Mouse (Mus musculus): Measurements from ENCODE around the gene Casp8ap2. TPM values are rescaled to one million over a fixed set of nuclear protein-coding genes. Genes with fewer than 3 reads are reported as not detected.
A peak's percentile ranks its signal among the peaks of the same experiment; 100 is the strongest.

Casp8ap2 gene
- polyA plus RNA-seq, 1 experiment: 11.1 TPM

DNA sequence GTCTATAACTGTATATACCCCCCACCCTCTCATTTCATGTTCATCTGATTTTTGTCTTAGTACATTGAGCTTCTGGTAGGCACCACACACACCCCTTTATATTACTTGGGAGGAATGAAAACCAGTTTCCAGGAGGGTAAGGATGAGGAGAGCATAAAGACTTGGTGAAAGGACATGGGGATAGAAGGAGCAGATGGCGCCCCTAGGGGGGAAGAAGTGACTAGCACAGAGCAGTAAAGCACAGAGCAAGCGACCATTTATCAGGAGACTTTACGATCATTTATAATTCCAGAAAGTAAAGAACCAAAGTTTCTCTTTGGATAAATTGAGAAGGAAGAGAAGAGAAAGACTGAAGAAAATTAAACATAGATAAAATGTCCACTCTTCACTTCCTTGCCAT, 65.6 kb downstream of the Casp8ap2 start:
- Histone ChIP-seq H3K27ac (ENCODE audit: control insufficient read depth, insufficient read depth, low read depth, low read length, poor library complexity) (no peak overlapping the region), H3K4me1 (ENCODE audit: control insufficient read depth, insufficient read depth, low read length) (peaks cover 1% of the 10 kb centered on the region; the same call in 1 of the 2 replicates), H3K4me3 (replicated peaks; ENCODE audit: control insufficient read depth, low read depth, low read length) (no peak overlapping the region)
- WGBS: 79% methylated on average over 3 of the region's 3 CpGs
- TF ChIP-seq CTCF (IDR thresholded peaks at IDR 0.05; ENCODE audit: control insufficient read depth, insufficient read depth, low read length) (0 out of 2 replicates have a peak, but pooled peaks have one; percentile 21), POLR2A (IDR thresholded peaks at IDR 0.05; ENCODE audit: borderline replicate concordance, control insufficient read depth, low read depth, low read length) (no peak)

DNA sequence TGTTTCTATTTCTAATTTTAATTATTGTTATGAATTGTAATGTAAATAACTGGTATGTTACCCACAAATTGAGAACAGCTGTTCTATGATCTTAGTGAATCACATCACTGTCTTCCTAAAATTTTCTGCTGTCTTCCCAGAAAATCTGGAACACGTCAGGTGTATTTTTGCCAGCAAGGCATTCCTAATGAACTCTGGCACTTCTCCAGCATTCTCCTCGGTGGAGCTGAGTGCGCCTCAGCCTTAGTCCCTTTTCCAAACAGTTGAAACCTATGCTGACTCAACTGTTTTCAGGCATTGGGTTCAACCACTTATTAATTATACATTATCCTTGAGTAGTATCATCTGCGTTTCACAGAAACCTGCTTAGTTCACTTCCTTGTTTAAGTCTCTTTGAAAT, 67.2 kb downstream of the Casp8ap2 start:
- peaks cover 1% of the 10 kb centered on the region; the same call in 1 of the 2 replicates for H3K4me1 ChIP-seq (ENCODE audit: control insufficient read depth, insufficient read depth, low read length)
- TF ChIP-seq POLR2A (IDR thresholded peaks at IDR 0.05; ENCODE audit: borderline replicate concordance, control insufficient read depth, low read depth, low read length) (no peak), CTCF (IDR thresholded peaks at IDR 0.05; ENCODE audit: control insufficient read depth, insufficient read depth, low read length) (no peak)
- H3K27ac ChIP-seq (ENCODE audit: control insufficient read depth, insufficient read depth, low read depth, low read length, poor library complexity): no peak overlapping the region
- no peak overlapping the region for H3K4me3 ChIP-seq (replicated peaks; ENCODE audit: control insufficient read depth, low read depth, low read length)
- 83% methylated on average over 4 of the region's 4 CpGs for WGBS

DNA sequence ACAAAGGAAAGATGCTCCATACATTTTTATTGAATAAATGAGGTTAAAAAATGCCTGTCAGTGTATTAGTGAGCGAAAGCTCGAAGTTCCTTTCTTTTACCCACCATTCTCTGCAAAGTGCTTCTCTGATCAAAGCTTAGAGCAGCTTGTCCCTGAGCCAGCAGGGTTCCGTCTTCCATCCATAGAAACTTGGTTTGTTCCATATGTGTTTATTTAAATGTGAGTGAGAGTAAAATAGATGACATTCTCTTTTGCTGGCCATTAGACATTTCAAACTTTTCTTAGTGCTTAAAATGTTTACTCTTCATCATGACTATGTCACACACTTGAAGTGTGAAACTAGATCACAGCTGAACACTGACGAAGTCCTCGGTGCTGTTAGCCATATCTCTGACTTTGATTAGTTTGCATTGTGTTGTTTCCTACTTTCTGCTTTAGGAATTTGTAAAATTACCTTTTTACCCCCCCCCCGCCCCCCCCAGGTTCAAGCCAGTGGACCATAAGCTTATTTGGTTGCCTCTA, 67.9 kb downstream of the Casp8ap2 start:
- Histone ChIP-seq H3K4me1 (ENCODE audit: control insufficient read depth, insufficient read depth, low read length) (peaks cover 1% of the 10 kb centered on the region; the same call in 1 of the 2 replicates), H3K4me3 (replicated peaks; ENCODE audit: control insufficient read depth, low read depth, low read length) (no peak overlapping the region), H3K27ac (ENCODE audit: control insufficient read depth, insufficient read depth, low read depth, low read length, poor library complexity) (no peak overlapping the region)
- WGBS: 86% methylated on average over 6 of the region's 6 CpGs
- TF ChIP-seq CTCF (IDR thresholded peaks at IDR 0.05; ENCODE audit: control insufficient read depth, insufficient read depth, low read length): no peak
- TF ChIP-seq POLR2A (IDR thresholded peaks at IDR 0.05; ENCODE audit: borderline replicate concordance, control insufficient read depth, low read depth, low read length): no peak

Other genes with a start within 250 kb of the Casp8ap2 start
- not detected in 2 replicates for gene Gja10, start 12.7 kb upstream of the Casp8ap2 start, polyA plus RNA-seq (2011; ENCODE audit: insufficient read depth, insufficient read length, low replicate concordance, missing spikeins)
- gene Mdn1, start 41.7 kb downstream of the Casp8ap2 start, polyA plus RNA-seq (2011; ENCODE audit: insufficient read depth, insufficient read length, low replicate concordance, missing spikeins): 8.6 and 19.0 TPM in 2 replicates
- gene Lyrm2, start 184.8 kb downstream of the Casp8ap2 start, polyA plus RNA-seq (2011; ENCODE audit: insufficient read depth, insufficient read length, low replicate concordance, missing spikeins): 15.8 and 19.0 TPM in 2 replicates